Mouse (Mus musculus) limb, embryonic 11.5 days (tissue): Measurements from ENCODE around the gene 1700011L22Rik. TPM values are rescaled to one million over a fixed set of nuclear protein-coding genes. Genes with fewer than 3 reads are reported as not detected.

Experiments used
- ATAC-seq: fragments of 200-750 bp; cut with Nextera tagmentation; 2 replicates; pipeline ENCODE4 v1.8.0; 2017; ENCODE audit warnings: low read depth; ENCODE audit not compliant: insufficient number of reproducible peaks, low FRiP score, low TSS enrichment
- DNase-seq: peaks from one replicate; pipeline ENCODE4 v3.0.0-alpha.2; 2015; ENCODE audit warnings: low spot score
- H3K27ac ChIP-seq: fragments of 300-500 bp; sonication (generic); replicated peaks from 2 replicates; pipeline ENCODE4 v1.5.1; 2014; ENCODE audit warnings: low read depth, mild to moderate bottlenecking, low read length
- H3K27me3 ChIP-seq: fragments of 300-500 bp; sonication (generic); 2 replicates; pipeline ENCODE4 v1.6.1; 2014; ENCODE audit warnings: mild to moderate bottlenecking, low read length, mixed read lengths; ENCODE audit not compliant: control insufficient read depth, insufficient read depth
- H3K36me3 ChIP-seq: fragments of 300-500 bp; sonication (generic); 2 replicates; pipeline ENCODE4 v1.6.1; 2014; ENCODE audit warnings: mild to moderate bottlenecking, low read length, moderate library complexity, mixed read lengths; ENCODE audit not compliant: control insufficient read depth, insufficient read depth
- H3K4me1 ChIP-seq: fragments of 300-500 bp; sonication (generic); 2 replicates; pipeline ENCODE4 v1.6.1; 2014; ENCODE audit warnings: low read length, mixed read lengths; ENCODE audit not compliant: control insufficient read depth, insufficient read depth
- H3K4me2 ChIP-seq: fragments of 300-500 bp; sonication (generic); 2 replicates; pipeline ENCODE4 v1.6.1; 2014; ENCODE audit warnings: low read depth, mild to moderate bottlenecking, moderate library complexity; ENCODE audit not compliant: severe bottlenecking
- H3K4me3 ChIP-seq: fragments of 300-500 bp; sonication (generic); 2 replicates; pipeline ENCODE4 v1.5.1; 2014; ENCODE audit warnings: low read depth, low read length
- H3K9ac ChIP-seq: fragments of 300-500 bp; sonication (generic); 2 replicates; pipeline ENCODE4 v1.6.1; 2014; ENCODE audit warnings: mild to moderate bottlenecking, low read length
- H3K9me3 ChIP-seq: fragments of 300-500 bp; sonication (generic); 2 replicates; pipeline ENCODE4 v1.6.1; 2016; ENCODE audit warnings: low read length; ENCODE audit not compliant: control insufficient read depth
- WGBS: fragments of 180-500 bp; shearing (Covaris S2); extraction: QIAGEN DNeasy Blood & Tissue Kit; methylation state at CpG from one replicate; pipeline ENCODE4 v1.1.7; 2014; 5-methylcytosine and 5-hydroxymethylcytosine counted together
- polyA plus RNA-seq: library from polyadenylated mRNA; unstranded; fragments of >200 nt; fragmentation: Nextera tagmentation; extraction: Ambion mirVana; gene quantifications from 2 replicates; pipeline ENCODE4 v1.2.1, GENCODE M21; 2014

The 1700011L22Rik gene
- polyA plus RNA-seq, 1 experiment from 2014 or later: not detected

DNA sequence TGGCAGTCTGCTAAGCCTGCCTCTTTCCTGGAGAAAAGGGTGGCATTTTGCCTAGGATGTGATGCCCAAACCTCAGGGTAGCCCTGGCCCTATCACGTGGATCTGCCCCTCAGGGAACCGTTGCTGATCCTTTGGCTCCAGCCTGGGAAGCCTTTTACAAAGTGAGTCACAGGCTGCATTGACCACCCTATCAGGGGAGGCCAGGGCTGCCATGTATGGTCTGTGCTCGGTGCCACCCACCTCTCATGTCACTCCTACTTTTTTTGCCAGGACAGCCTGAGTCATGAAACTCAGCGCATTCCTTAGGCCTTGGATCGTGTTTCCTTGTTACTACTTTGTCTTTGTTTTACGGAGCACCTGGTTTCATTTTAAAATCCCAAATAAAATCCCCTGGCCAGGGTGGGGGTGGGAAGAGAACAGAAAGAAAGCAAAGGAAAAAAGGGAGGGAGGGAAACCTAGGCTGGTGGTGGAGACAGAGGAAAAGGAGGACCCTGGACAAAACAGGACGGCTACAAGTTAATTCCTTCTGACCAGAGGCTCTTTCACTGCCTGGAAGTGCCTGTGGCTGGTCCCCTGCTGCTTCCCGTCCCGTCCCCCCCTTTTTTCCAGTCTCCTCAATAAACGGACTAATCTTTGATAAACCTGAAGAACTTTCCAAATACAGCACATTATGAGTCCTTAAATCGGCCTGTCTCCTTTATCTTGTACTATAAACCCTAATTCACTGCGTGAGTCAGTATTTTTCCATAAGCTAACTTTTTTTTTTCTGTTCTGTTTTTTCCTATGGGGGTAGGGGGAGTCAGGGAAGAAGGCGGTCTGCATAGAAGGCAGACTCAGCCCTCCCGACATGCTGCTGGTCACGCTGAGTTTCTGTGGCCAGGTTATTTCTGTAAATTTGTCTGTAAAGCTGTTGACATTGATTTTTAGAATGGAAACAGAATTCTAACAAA lies 39.4 kb downstream of the 1700011L22Rik start:
- peak overlapping the region; percentile 99 for H3K27ac ChIP-seq
- H3K4me3 ChIP-seq: no peak overlapping the region
- H3K9ac ChIP-seq: peak overlapping the region; percentile 27
- DNase-seq (peak; percentile 83), ATAC-seq (peak; percentile 86)
- peak overlapping the region; percentile 40 for H3K4me2 ChIP-seq
- no peaks in the 10 kb centered on the region for H3K27me3 ChIP-seq
- H3K9me3 ChIP-seq: no peaks in the 10 kb centered on the region
- WGBS: 3% methylated on average over 15 of the region's 15 CpGs
- H3K36me3 ChIP-seq: no peaks in the 10 kb centered on the region
- peaks cover 23% of the 10 kb centered on the region for H3K4me1 ChIP-seq

DNA sequence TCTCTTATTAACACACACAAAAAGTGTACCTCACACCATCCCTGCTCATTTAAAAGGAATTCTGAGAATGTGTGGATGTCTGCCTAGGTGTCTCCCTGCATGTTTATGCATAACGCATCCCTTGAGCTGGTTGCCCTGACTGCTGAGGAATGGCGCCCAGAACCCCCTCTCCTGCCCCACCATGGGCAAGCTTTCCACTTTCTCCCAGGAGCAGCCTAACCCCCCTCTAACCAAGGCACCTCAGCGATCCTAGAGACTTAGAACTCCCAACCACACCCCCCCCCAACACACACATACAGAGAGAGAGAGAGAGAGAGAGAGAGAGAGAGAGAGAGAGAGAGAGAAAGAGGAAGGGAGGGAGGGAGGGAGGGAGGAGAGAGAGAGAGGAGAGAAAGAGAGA lies 40.2 kb downstream of the 1700011L22Rik start:
- no peak for DNase-seq

DNA sequence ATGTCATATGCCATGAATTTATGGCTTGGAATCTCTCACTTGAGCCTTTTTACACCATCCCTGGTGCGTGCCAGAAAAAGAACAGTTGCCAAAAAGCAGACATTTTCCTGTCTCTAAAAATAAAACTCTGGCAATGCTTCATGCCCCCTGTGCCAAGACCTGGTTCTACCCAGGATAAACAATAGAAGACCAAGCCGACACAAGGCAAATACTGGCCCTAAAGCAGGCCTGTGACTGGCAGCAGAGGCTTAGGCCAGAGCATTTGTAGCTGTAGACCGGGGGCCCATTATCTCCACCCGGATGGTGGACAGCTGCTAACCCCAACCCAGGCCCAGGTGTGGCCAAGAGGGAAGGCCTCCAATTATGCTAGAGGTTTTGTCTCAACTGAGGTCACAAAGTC lies 41.5 kb downstream of the 1700011L22Rik start:
- no peak for DNase-seq
- Histone ChIP-seq H3K9ac (no peak overlapping the region), H3K4me3 (no peak overlapping the region), H3K27ac (peak overlapping the region; percentile 99; the same call in 1 of the 2 replicates), H3K4me1 (peaks cover 23% of the 10 kb centered on the region), H3K4me2 (no peak overlapping the region), H3K9me3 (no peaks in the 10 kb centered on the region), H3K27me3 (no peaks in the 10 kb centered on the region), H3K36me3 (no peaks in the 10 kb centered on the region)
- ATAC-seq: no peak
- 72% methylated on average over 4 of the region's 4 CpGs for WGBS

More for the DNA sequence above, 40.2 kb downstream of the 1700011L22Rik start:
- no peaks in the 10 kb centered on the region for H3K27me3 ChIP-seq
- WGBS: 30% methylated on average over 3 of the region's 3 CpGs
- peaks cover 23% of the 10 kb centered on the region for H3K4me1 ChIP-seq
- no peak overlapping the region for H3K4me2 ChIP-seq
- peak overlapping the region; percentile 99 for H3K27ac ChIP-seq
- ATAC-seq: no peak
- H3K4me3 ChIP-seq: no peak overlapping the region
- no peak overlapping the region for H3K9ac ChIP-seq
- H3K36me3 ChIP-seq: no peaks in the 10 kb centered on the region
- no peaks in the 10 kb centered on the region for H3K9me3 ChIP-seq

DNA sequence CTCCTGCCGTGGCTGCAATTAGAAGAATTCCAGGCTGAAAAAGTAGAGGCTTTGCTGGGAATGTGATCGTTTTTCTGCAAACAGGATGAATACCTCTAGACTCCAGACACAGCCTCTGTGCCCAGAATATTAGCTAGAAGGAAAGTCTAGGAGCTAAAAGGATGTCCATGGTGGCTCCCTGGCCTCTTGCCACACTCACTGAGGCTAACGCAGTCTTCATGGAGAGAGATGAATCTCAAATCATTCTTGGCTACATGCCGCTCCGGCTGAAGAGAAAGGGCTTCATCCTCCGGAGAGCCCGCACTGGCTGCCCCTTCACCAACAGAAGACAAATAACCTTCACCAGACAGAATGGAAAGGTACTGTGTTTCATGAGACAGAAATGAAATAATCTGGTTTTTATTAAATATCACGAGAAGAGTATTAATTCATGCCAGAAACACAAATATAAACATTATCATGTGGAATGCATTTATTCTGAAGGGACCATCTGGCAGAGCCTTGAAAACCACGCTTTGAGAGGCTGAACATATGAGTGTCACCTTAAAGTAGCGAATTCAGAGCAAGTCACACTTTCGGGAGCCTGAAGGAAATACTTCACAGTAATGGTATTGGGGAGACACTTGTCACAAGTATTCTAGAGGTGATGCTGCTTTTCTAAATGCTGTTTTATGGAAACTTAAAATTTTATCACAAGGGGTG lies 46.8 kb downstream of the 1700011L22Rik start:
- Histone ChIP-seq H3K27ac (no peak overlapping the region), H3K9ac (no peak overlapping the region), H3K4me1 (no peaks in the 10 kb centered on the region; the same call in 1 of the 2 replicates), H3K9me3 (no peaks in the 10 kb centered on the region), H3K4me2 (no peak overlapping the region), H3K4me3 (no peak overlapping the region), H3K36me3 (no peaks in the 10 kb centered on the region), H3K27me3 (no peaks in the 10 kb centered on the region)
- ATAC-seq (no peak), DNase-seq (no peak)
- 73% methylated on average over 11 of the region's 11 CpGs for WGBS

- ATAC-seq (no peak), DNase-seq (no peak)
- no peak overlapping the region for H3K4me2 ChIP-seq
- WGBS: 84% methylated on average over 3 of the region's 3 CpGs
- no peak overlapping the region for H3K9ac ChIP-seq
- no peaks in the 10 kb centered on the region; the same call in 1 of the 2 replicates for H3K4me1 ChIP-seq
- no peaks in the 10 kb centered on the region for H3K27me3 ChIP-seq
- no peak overlapping the region for H3K27ac ChIP-seq
- H3K9me3 ChIP-seq: no peaks in the 10 kb centered on the region
- no peak overlapping the region for H3K4me3 ChIP-seq
- no peaks in the 10 kb centered on the region for H3K36me3 ChIP-seq
Measured at GRCm38 (mm10) chr8:79198675-79199074, 49.7 kb downstream of the 1700011L22Rik start.

DNA sequence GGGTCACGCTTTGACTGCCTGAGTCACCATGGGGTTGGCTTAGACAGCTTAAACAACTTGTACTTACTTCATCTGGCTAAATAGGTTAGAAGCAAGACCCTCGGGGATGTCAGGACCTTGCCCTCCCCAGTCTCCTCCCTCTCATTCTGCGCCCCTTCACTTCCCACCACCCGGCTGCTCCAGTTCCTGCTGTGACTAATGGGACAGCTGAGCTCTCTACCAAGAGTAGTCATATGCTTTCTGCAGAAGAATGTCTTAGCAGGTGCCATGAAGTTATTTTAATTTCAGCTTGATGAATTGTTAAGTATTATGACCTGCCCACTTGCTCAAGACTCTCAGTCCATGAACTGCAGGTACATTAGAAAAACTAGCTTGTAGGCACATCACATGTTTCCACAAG lies 51.9 kb downstream of the 1700011L22Rik start:
- Histone ChIP-seq H3K27me3 (no peaks in the 10 kb centered on the region), H3K9me3 (no peaks in the 10 kb centered on the region), H3K4me3 (no peak overlapping the region), H3K4me2 (no peak overlapping the region), H3K9ac (no peak overlapping the region), H3K4me1 (no peaks in the 10 kb centered on the region; the same call in 1 of the 2 replicates), H3K27ac (no peak overlapping the region), H3K36me3 (peaks cover 3% of the 10 kb centered on the region; the same call in 1 of the 2 replicates)
- DNase-seq (no peak), ATAC-seq (no peak)
- WGBS: 83% methylated on average over 4 of the region's 4 CpGs

GRCm38 (mm10) chr8:79190071-79190470 lies 58.3 kb downstream of the 1700011L22Rik start:
- ATAC-seq (no peak), DNase-seq (no peak)
- H3K9ac ChIP-seq: no peak overlapping the region
- no peaks in the 10 kb centered on the region for H3K27me3 ChIP-seq
- H3K27ac ChIP-seq: no peak overlapping the region
- H3K36me3 ChIP-seq: peaks cover 6% of the 10 kb centered on the region; the same call in 1 of the 2 replicates
- H3K4me2 ChIP-seq: no peak overlapping the region
- no peaks in the 10 kb centered on the region for H3K4me1 ChIP-seq
- H3K9me3 ChIP-seq: no peaks in the 10 kb centered on the region
- no peak overlapping the region for H3K4me3 ChIP-seq
- 97% methylated on average over 10 of the region's 10 CpGs for WGBS

- Histone ChIP-seq H3K4me1 (no peaks in the 10 kb centered on the region), H3K4me3 (no peak overlapping the region), H3K27me3 (no peaks in the 10 kb centered on the region), H3K27ac (no peak overlapping the region), H3K9me3 (no peaks in the 10 kb centered on the region), H3K4me2 (no peak overlapping the region), H3K36me3 (peaks cover 12% of the 10 kb centered on the region; the same call in 1 of the 2 replicates), H3K9ac (no peak overlapping the region)
- no peak for DNase-seq
- no peak for ATAC-seq
- whole genome bisulfite sequencing: 90% methylated on average over 7 of the region's 7 CpGs
Measured at GRCm38 (mm10) chr8:79185488-79185887, 62.9 kb downstream of the 1700011L22Rik start.
